Mouse (Mus musculus): ENCODE data around the gene Btbd16. TPM values are rescaled to one million over a fixed set of nuclear protein-coding genes. Genes with fewer than 3 reads are reported as not detected.

The Btbd16 gene
- total and polyA plus RNA-seq, 3 experiments = 0.20 TPM; not detected in 2

DNA sequence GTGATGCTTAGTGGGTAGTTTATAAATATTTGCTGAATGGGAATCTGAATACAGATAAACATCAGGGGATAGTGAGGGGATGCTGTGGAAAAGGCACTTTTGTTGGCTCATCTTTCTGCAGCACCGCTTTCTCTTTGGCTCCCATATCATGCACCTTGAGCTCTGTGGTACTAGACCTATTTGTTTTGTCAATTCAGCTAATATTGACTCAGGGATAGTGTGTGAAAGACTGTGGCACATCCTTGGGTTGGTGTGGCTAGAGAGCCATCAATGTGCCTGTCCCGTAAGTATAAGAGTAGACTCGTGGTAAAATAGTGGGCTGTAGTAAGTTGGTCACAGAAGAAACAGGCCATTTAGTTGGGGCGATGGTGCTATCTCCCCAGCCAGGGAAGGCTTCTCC lies 13.7 kb downstream of the Btbd16 start:
- WGBS = 95% methylated on average over 4 of the region's 4 CpGs
- intact Hi-C loops (cut with DNase I) = no loop called here
- no peaks in the 10 kb centered on the region for H3K79me2 ChIP-seq (replicated peaks; ENCODE audit: control insufficient read depth, insufficient read depth, low read length)
- no peak for TF ChIP-seq EP300 (IDR thresholded peaks at IDR 0.05; ENCODE audit: insufficient read depth, low read depth, low read length)
- no peak for TF ChIP-seq POLR2A (IDR thresholded peaks at IDR 0.05; ENCODE audit: insufficient read depth, low read depth, low read length)
- no peak for TF ChIP-seq CTCF (IDR thresholded peaks at IDR 0.05)
- H3K4me3 ChIP-seq = no peak overlapping the region
- H3K9ac ChIP-seq (ENCODE audit: low read depth, low read length) = no peak overlapping the region
- DNase-seq = no peak
- H3K27me3 ChIP-seq (ENCODE audit: control insufficient read depth, insufficient read depth, low read length) = no peaks in the 10 kb centered on the region
- no peaks in the 10 kb centered on the region for H3K36me3 ChIP-seq (ENCODE audit: control insufficient read depth, insufficient read depth, low read length)
- H3K4me1 ChIP-seq (ENCODE audit: control insufficient read depth, insufficient read depth, low read length) = peaks cover under 1% of the 10 kb centered on the region; the same call in 1 of the 2 replicates
- H3K27ac ChIP-seq = no peak overlapping the region

DNA sequence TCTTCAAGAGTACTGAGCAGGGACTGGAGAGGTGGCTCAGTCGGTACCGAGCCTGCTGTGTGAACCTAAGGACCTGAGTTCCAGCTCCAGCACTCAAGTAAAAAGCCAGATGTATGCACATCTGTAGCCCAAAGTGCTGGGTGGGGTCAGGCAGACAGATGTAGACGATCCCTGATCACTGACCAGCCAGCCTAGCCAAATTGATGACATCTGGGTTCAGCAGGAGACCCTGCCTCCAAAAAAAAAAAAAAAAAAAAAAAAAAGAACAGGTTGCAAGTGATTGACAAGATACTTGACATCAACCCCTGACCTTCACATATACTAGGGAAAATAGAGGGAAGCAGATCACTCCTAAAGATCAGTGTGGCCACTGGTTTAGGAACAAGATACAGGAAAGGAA lies 15.1 kb downstream of the Btbd16 start:
- no peak for TF ChIP-seq POLR2A (IDR thresholded peaks at IDR 0.05; ENCODE audit: insufficient read depth, low read depth, low read length)
- no peak for TF ChIP-seq EP300 (IDR thresholded peaks at IDR 0.05; ENCODE audit: insufficient read depth, low read depth, low read length)
- TF ChIP-seq CTCF (IDR thresholded peaks at IDR 0.05) = no peak
- H3K79me2 ChIP-seq (replicated peaks; ENCODE audit: control insufficient read depth, insufficient read depth, low read length) = no peaks in the 10 kb centered on the region
- H3K27me3 ChIP-seq (ENCODE audit: control insufficient read depth, insufficient read depth, low read length) = no peaks in the 10 kb centered on the region
- H3K36me3 ChIP-seq (ENCODE audit: control insufficient read depth, insufficient read depth, low read length) = no peaks in the 10 kb centered on the region
- H3K4me1 ChIP-seq (ENCODE audit: control insufficient read depth, insufficient read depth, low read length) = no peaks in the 10 kb centered on the region
- intact Hi-C loops (cut with DNase I) = no loop called here
- DNase-seq = no peak
- WGBS = 75% methylated on average over 3 of the region's 3 CpGs
- no peak overlapping the region for H3K4me3 ChIP-seq
- H3K27ac ChIP-seq = no peak overlapping the region
- H3K9ac ChIP-seq (ENCODE audit: low read depth, low read length) = no peak overlapping the region

DNA sequence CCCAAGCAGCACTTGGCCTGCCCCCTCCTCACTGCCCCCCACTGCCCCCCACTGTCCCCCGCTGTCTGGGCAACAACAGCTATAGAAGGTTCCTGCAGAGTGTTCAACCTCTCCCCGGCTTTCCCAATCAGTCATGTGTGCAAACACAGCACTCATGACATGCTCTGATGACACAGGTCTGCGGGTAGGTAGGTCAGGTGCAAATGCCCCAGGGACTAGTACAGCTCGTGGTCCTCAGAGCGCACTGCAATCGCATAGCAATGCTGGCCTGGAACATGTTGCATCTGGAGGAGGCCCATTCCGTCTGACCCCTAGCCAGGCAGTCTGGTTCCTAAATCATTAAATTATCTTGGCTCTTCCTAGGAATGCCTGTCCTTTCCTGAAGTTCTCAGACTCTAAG lies 15.6 kb downstream of the Btbd16 start:
- no peak for DNase-seq
- Histone ChIP-seq H3K27ac (no peak overlapping the region), H3K4me3 (no peak overlapping the region), H3K4me1 (ENCODE audit: control insufficient read depth, insufficient read depth, low read length) (no peaks in the 10 kb centered on the region), H3K9ac (ENCODE audit: low read depth, low read length) (no peak overlapping the region), H3K79me2 (replicated peaks; ENCODE audit: control insufficient read depth, insufficient read depth, low read length) (no peaks in the 10 kb centered on the region), H3K27me3 (ENCODE audit: control insufficient read depth, insufficient read depth, low read length) (no peaks in the 10 kb centered on the region), H3K36me3 (ENCODE audit: control insufficient read depth, insufficient read depth, low read length) (no peaks in the 10 kb centered on the region)
- TF ChIP-seq POLR2A (IDR thresholded peaks at IDR 0.05; ENCODE audit: insufficient read depth, low read depth, low read length) (no peak), EP300 (IDR thresholded peaks at IDR 0.05; ENCODE audit: insufficient read depth, low read depth, low read length) (no peak)
- 78% methylated on average over 7 of the region's 7 CpGs for WGBS
- intact Hi-C loops (cut with DNase I) = no loop called here

DNA sequence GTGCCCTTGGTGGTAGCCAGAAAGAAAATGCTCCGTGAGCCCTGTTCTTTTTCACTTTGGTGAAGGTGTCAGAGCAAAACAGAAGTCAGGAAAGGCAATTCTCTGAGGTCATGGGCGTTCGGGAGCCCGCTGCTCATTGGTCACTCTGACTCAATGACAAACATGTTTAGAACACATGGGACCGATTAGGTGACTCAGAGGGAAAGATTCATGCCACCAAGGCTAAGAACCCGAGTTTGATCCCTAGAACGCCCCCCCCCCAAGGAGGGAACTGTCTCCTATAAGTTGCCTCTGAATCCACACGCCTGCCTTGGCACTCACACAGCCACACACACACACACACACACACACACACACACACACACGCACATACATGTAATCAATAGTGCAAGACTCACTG lies 19.8 kb downstream of the Btbd16 start:
- Histone ChIP-seq H3K79me2 (replicated peaks; ENCODE audit: control insufficient read depth, insufficient read depth, low read length) (no peaks in the 10 kb centered on the region), H3K36me3 (ENCODE audit: control insufficient read depth, insufficient read depth, low read length) (no peaks in the 10 kb centered on the region), H3K27ac (no peak overlapping the region), H3K9ac (ENCODE audit: low read depth, low read length) (no peak overlapping the region), H3K27me3 (ENCODE audit: control insufficient read depth, insufficient read depth, low read length) (no peaks in the 10 kb centered on the region), H3K4me1 (ENCODE audit: control insufficient read depth, insufficient read depth, low read length) (no peaks in the 10 kb centered on the region), H3K4me3 (no peak overlapping the region)
- TF ChIP-seq EP300 (IDR thresholded peaks at IDR 0.05; ENCODE audit: insufficient read depth, low read depth, low read length) = no peak
- no peak for TF ChIP-seq CTCF (IDR thresholded peaks at IDR 0.05)
- TF ChIP-seq POLR2A (IDR thresholded peaks at IDR 0.05; ENCODE audit: insufficient read depth, low read depth, low read length) = no peak
- intact Hi-C loops (cut with DNase I) = no loop called here
- WGBS = 79% methylated on average over 9 of the region's 9 CpGs
- DNase-seq = no peak

DNA sequence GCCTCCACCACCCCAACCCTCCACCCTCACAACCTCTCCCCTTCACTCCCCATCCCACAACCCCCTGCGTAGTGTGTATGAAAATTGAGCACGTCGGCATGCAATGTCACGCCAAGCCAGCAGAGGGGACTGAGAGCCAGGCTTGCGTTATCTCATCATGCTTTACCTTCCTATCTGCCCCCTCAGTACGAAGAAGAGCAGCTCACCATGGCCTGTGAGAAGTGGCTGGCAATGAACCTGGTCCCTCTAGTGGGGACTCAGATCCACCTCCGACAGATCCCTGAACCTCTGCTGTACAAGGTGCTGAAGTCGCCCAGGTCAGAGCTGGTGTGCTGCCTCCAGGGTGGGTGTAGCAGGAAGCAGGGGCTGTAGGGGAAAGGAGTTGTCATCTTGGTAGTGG lies 22.9 kb downstream of the Btbd16 start:
- Histone ChIP-seq H3K27me3 (ENCODE audit: control insufficient read depth, insufficient read depth, low read length) (no peaks in the 10 kb centered on the region), H3K27ac (no peak overlapping the region), H3K9ac (ENCODE audit: low read depth, low read length) (no peak overlapping the region), H3K79me2 (replicated peaks; ENCODE audit: control insufficient read depth, insufficient read depth, low read length) (no peaks in the 10 kb centered on the region), H3K4me1 (ENCODE audit: control insufficient read depth, insufficient read depth, low read length) (no peaks in the 10 kb centered on the region), H3K4me3 (no peak overlapping the region), H3K36me3 (ENCODE audit: control insufficient read depth, insufficient read depth, low read length) (no peaks in the 10 kb centered on the region)
- WGBS = 78% methylated on average over 8 of the region's 8 CpGs
- no peak for TF ChIP-seq EP300 (IDR thresholded peaks at IDR 0.05; ENCODE audit: insufficient read depth, low read depth, low read length)
- TF ChIP-seq POLR2A (IDR thresholded peaks at IDR 0.05; ENCODE audit: insufficient read depth, low read depth, low read length) = no peak
- TF ChIP-seq CTCF (IDR thresholded peaks at IDR 0.05) = no peak
- DNase-seq = no peak
- intact Hi-C loops (cut with DNase I) = no loop called here

DNA sequence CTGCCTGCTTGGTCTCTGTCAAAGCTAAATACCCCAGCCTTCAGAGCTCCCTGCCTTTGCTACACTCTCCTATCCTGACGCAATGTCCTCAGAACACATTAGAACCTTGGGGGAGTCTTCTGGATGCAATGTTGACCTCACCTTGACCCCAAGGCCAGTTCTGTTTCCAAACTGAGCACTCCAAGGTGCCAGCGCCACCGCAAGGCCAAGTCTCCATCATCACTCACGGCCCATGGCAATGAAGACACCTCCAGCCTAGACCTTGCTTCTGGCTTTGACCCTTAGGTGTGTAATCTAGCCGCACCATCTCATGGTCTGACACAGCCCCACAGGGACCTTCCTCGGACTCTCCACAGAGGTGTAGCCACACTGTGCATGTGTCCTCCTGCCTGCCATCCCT lies 23.7 kb downstream of the Btbd16 start:
- TF ChIP-seq POLR2A (IDR thresholded peaks at IDR 0.05; ENCODE audit: insufficient read depth, low read depth, low read length) = no peak
- TF ChIP-seq EP300 (IDR thresholded peaks at IDR 0.05; ENCODE audit: insufficient read depth, low read depth, low read length) = no peak
- no peak for TF ChIP-seq CTCF (IDR thresholded peaks at IDR 0.05)
- H3K36me3 ChIP-seq (ENCODE audit: control insufficient read depth, insufficient read depth, low read length) = no peaks in the 10 kb centered on the region
- H3K79me2 ChIP-seq (replicated peaks; ENCODE audit: control insufficient read depth, insufficient read depth, low read length) = no peaks in the 10 kb centered on the region
- no peak overlapping the region for H3K27ac ChIP-seq
- no peak overlapping the region for H3K4me3 ChIP-seq
- intact Hi-C loops (cut with DNase I) = no loop called here
- H3K27me3 ChIP-seq (ENCODE audit: control insufficient read depth, insufficient read depth, low read length) = no peaks in the 10 kb centered on the region
- 89% methylated on average over 6 of the region's 6 CpGs for WGBS
- H3K4me1 ChIP-seq (ENCODE audit: control insufficient read depth, insufficient read depth, low read length) = no peaks in the 10 kb centered on the region
- DNase-seq = no peak
- no peak overlapping the region for H3K9ac ChIP-seq (ENCODE audit: low read depth, low read length)

Measured in heart, adult 2 months (tissue).